Mouse (Mus musculus) naive thymus-derived CD4-positive, alpha-beta T cell, adult 5 months (primary cell): ENCODE measurements around the gene Amd2. TPM values are rescaled to one million over a fixed set of nuclear protein-coding genes. Genes with fewer than 3 reads are reported as not detected.

ENCODE experiments used
- polyA plus RNA-seq: library from polyadenylated mRNA; unstranded; fragments of 100-300 nt; shearing (Covaris generic); gene quantifications from one replicate; pipeline ENCODE4 v1.2.1, GENCODE M21; 2017

Gene Amd2
- 3.8 TPM for polyA plus RNA-seq

GRCm38 (mm10) chr10:35711792-35712191 is at the start of gene Amd2:
Gene Amd2, minus strand, starts transcription at chr10:35711892.

